Comparison of ENCODE assay signal across 8 mouse cellular contexts in genomic region chr4:106985899-106986832, GRCm38 (mm10).
A peak's percentile ranks its signal among the peaks of the same experiment; 100 is the strongest.
DNase-seq lines count a peak whose midpoint lies in the region; ATAC-seq and TF ChIP-seq lines count a peak whose summit lies in the region.

No protein-coding gene starts in this region.

- no peak overlapping the region for H3K4me3 ChIP-seq in brown adipose tissue, adult 24 weeks (ENCODE audit: insufficient read depth, low read depth, low read length)
- no peak overlapping the region for H3K4me3 ChIP-seq in forebrain, embryonic 15.5 days
- H3K4me3 ChIP-seq in intestine, embryonic 15.5 days (replicated peaks) = no peak overlapping the region
- no peak overlapping the region for H3K4me3 ChIP-seq in midbrain, embryonic 13.5 days (replicated peaks)
- H3K4me3 ChIP-seq in layer of hippocampus, adult 2 months = no peak overlapping the region

- H3K27ac ChIP-seq in brown adipose tissue, adult 24 weeks (replicated peaks; ENCODE audit: low read depth, low read length) = peak overlapping the region; percentile 52; the same call in 1 of the 2 replicates
- H3K27ac ChIP-seq in forebrain, embryonic 15.5 days (replicated peaks) = peak overlapping the region; percentile 86
- peak overlapping the region; percentile 78 for H3K27ac ChIP-seq in intestine, embryonic 15.5 days
- peak overlapping the region; percentile 74 for H3K27ac ChIP-seq in midbrain, embryonic 13.5 days
- H3K27ac ChIP-seq in layer of hippocampus, adult 2 months = no peak overlapping the region

- no peak for ATAC-seq in forebrain, embryonic 15.5 days (replicated peaks)
- ATAC-seq in intestine, embryonic 15.5 days = peak; percentile 60
- ATAC-seq in midbrain, embryonic 13.5 days = no peak

- 36% methylated on average over 15 of the region's 15 CpGs for WGBS in forebrain, embryonic 15.5 days
- 19% methylated on average over 15 of the region's 15 CpGs for WGBS in intestine, embryonic 15.5 days
- 25% methylated on average over 15 of the region's 15 CpGs for WGBS in midbrain, embryonic 13.5 days

- no peak for TF ChIP-seq CTCF in layer of hippocampus, adult 2 months (conservative IDR thresholded peaks at IDR 0.05)

- H3K27me3 ChIP-seq in forebrain, embryonic 15.5 days = no peaks in the 10 kb centered on the region
- H3K27me3 ChIP-seq in intestine, embryonic 15.5 days (replicated peaks) = no peaks in the 10 kb centered on the region
- H3K27me3 ChIP-seq in midbrain, embryonic 13.5 days = no peaks in the 10 kb centered on the region

- H3K9me3 ChIP-seq in forebrain, embryonic 15.5 days = no peaks in the 10 kb centered on the region
- H3K9me3 ChIP-seq in intestine, embryonic 15.5 days = no peaks in the 10 kb centered on the region
- no peaks in the 10 kb centered on the region for H3K9me3 ChIP-seq in midbrain, embryonic 13.5 days

- no peak overlapping the region for H3K9ac ChIP-seq in forebrain, embryonic 15.5 days (replicated peaks)
- H3K9ac ChIP-seq in intestine, embryonic 15.5 days = peak overlapping the region; percentile 18; the same call in 1 of the 2 replicates
- peak overlapping the region; percentile 43; the same call in 1 of the 2 replicates for H3K9ac ChIP-seq in midbrain, embryonic 13.5 days (replicated peaks)

- peaks cover 6% of the 10 kb centered on the region for H3K4me1 ChIP-seq in brown adipose tissue, adult 24 weeks (ENCODE audit: control insufficient read depth, insufficient read depth, insufficient read length, low read length)
- H3K4me1 ChIP-seq in forebrain, embryonic 15.5 days = peaks cover 84% of the 10 kb centered on the region
- H3K4me1 ChIP-seq in intestine, embryonic 15.5 days (replicated peaks) = peaks cover 52% of the 10 kb centered on the region
- peaks cover 98% of the 10 kb centered on the region for H3K4me1 ChIP-seq in midbrain, embryonic 13.5 days (replicated peaks)

- no peak for DNase-seq in layer of hippocampus, adult 2 months (ENCODE audit: low spot score in 2 of 2)
- no peak for DNase-seq in adrenal gland, postnatal 10 days
- no peak for DNase-seq in adrenal gland, postnatal 36 days
- no peak for DNase-seq in frontal cortex, adult 2 months (ENCODE audit: extremely low spot score in 1 of 2, low spot score in 1 of 2)

- H3K4me2 ChIP-seq in forebrain, embryonic 15.5 days (replicated peaks) = no peak overlapping the region
- peak overlapping the region; percentile 28 for H3K4me2 ChIP-seq in intestine, embryonic 15.5 days (replicated peaks)
- peak overlapping the region; percentile 17; the same call in 1 of the 2 replicates for H3K4me2 ChIP-seq in midbrain, embryonic 13.5 days (replicated peaks)

- H3K36me3 ChIP-seq in forebrain, embryonic 15.5 days = no peaks in the 10 kb centered on the region
- no peaks in the 10 kb centered on the region for H3K36me3 ChIP-seq in intestine, embryonic 15.5 days
- peaks cover 5% of the 10 kb centered on the region for H3K36me3 ChIP-seq in midbrain, embryonic 13.5 days
